ENCODE assay signal across 10 mouse cellular contexts in genomic region chr8:34300331-34300903, GRCm38 (mm10).
DNase-seq lines count a peak whose midpoint lies in the region; ATAC-seq lines count a peak whose summit lies in the region.
"Had no signal": no experiment of that assay in that cellular context is flagged by ENCODE, and none has a peak within 500 bp of the region (broad histone marks: within the 10 kb centered on the region; RNA-seq: fewer than 3 reads in every experiment).

No protein-coding gene starts in this region.

- no peak overlapping the region; the same call in 1 of the 2 replicates for H3K4me2 ChIP-seq in hindbrain, embryonic 14.5 days (replicated peaks)

- H3K27me3 ChIP-seq in heart, embryonic 10.5 days (ENCODE audit: insufficient read depth, poor library complexity, severe bottlenecking): no peaks in the 10 kb centered on the region
- H3K27me3 ChIP-seq in hindbrain, embryonic 14.5 days (ENCODE audit: control insufficient read depth, insufficient read depth, low read length): no peaks in the 10 kb centered on the region

- ATAC-seq in hindbrain, embryonic 14.5 days (ENCODE audit: low FRiP score): peak; percentile 70; the same call in 1 of the 2 replicates

- peak overlapping the region; percentile 13; the same call in 1 of the 2 replicates for H3K4me3 ChIP-seq in heart, embryonic 10.5 days
- H3K4me3 ChIP-seq in hindbrain, embryonic 14.5 days (replicated peaks; ENCODE audit: low read length): no peak overlapping the region

- H3K4me1 ChIP-seq in heart, embryonic 10.5 days: peaks cover 11% of the 10 kb centered on the region
- H3K4me1 ChIP-seq in hindbrain, embryonic 14.5 days (replicated peaks; ENCODE audit: control insufficient read depth, insufficient read depth, low read length): no peaks in the 10 kb centered on the region

- no peak overlapping the region for H3K27ac ChIP-seq in heart, embryonic 10.5 days
- no peak overlapping the region for H3K27ac ChIP-seq in hindbrain, embryonic 14.5 days

- no peak overlapping the region for H3K9ac ChIP-seq in hindbrain, embryonic 14.5 days

- no peaks in the 10 kb centered on the region for H3K9me3 ChIP-seq in heart, embryonic 10.5 days
- H3K9me3 ChIP-seq in hindbrain, embryonic 14.5 days (ENCODE audit: control insufficient read depth, low read length): no peaks in the 10 kb centered on the region

- H3K36me3 ChIP-seq in heart, embryonic 10.5 days: no peaks in the 10 kb centered on the region
- H3K36me3 ChIP-seq in hindbrain, embryonic 14.5 days (replicated peaks; ENCODE audit: control insufficient read depth, insufficient read depth): no peaks in the 10 kb centered on the region

- WGBS in heart, embryonic 10.5 days: 32% methylated on average over 15 of the region's 15 CpGs
- 39% methylated on average over 15 of the region's 15 CpGs for WGBS in hindbrain, embryonic 14.5 days

- DNase-seq in heart, embryonic 10.5 days (ENCODE audit: low spot score): peak; percentile 83
- no peak for DNase-seq in heart, adult 9 months (ENCODE audit: low spot score in 2 of 2)
- peak; percentile 39 for DNase-seq in embryo, embryonic 10.5 days (ENCODE audit: low spot score)
- DNase-seq in hindbrain, embryonic 14.5 days (ENCODE audit: low spot score): no peak
- DNase-seq in lung, postnatal 10 days: peak; percentile 50
- no peak for DNase-seq in spleen, postnatal 4 days (ENCODE audit: low spot score in 2 of 2)
- no peak for DNase-seq in left cerebral cortex, adult 8-10 months (ENCODE audit: low spot score in 2 of 2)
- DNase-seq in layer of hippocampus, adult 11-12 months (ENCODE audit: low spot score): no peak
- DNase-seq: cerebellum, adult 18-20 months; thymus, postnatal 25 days had no signal

Comparison
In these comparisons a context has a peak if more than half of its experiments do, and no peak if none do; other contexts are left out.
1. DNase-seq: peak in heart, embryonic 10.5 days (single experiment), embryo, embryonic 10.5 days (single experiment) and lung, postnatal 10 days (single experiment); none in heart, adult 9 months (0 of 2), hindbrain, embryonic 14.5 days (single experiment), spleen, postnatal 4 days (0 of 2), left cerebral cortex, adult 8-10 months (0 of 2) and layer of hippocampus, adult 11-12 months (single experiment).